Mouse (Mus musculus): ENCODE results near the gene Bach2. TPM values are rescaled to one million over a fixed set of nuclear protein-coding genes. Genes with fewer than 3 reads are reported as not detected.
A peak's percentile ranks its signal among the peaks of the same experiment; 100 is the strongest.

Bach2 gene
- total and polyA plus RNA-seq, 2 experiments from 2014 or later = 2.1 to 2.4 TPM

- TF ChIP-seq EP300 (IDR thresholded peaks at IDR 0.05; ENCODE audit: low read depth) (no peak), CTCF (IDR thresholded peaks at IDR 0.05; ENCODE audit: low read depth) (no peak)
- no peak for ATAC-seq (ENCODE audit: insufficient read depth, low read depth)
Observed at GRCm38 (mm10) chr4:32299221-32299620, 60.6 kb downstream of the Bach2 start.

GRCm38 (mm10) chr4:32299970-32300369, 61.4 kb downstream of the Bach2 start:
- Histone ChIP-seq H3K27ac (ENCODE audit: low read depth) (no peak overlapping the region), H3K36me3 (replicated peaks; ENCODE audit: control insufficient read depth, insufficient read depth, low read length) (no peaks in the 10 kb centered on the region), H3K27me3 (ENCODE audit: control insufficient read depth, insufficient read depth, low read length) (no peaks in the 10 kb centered on the region), H3K9ac (replicated peaks; ENCODE audit: low read depth, low read length) (no peak overlapping the region), H3K4me2 (ENCODE audit: low read depth, low read length) (no peak overlapping the region), H3K4me1 (ENCODE audit: control insufficient read depth, insufficient read depth) (peaks cover 39% of the 10 kb centered on the region), H3K9me3 (replicated peaks; ENCODE audit: control insufficient read depth, low read length) (no peaks in the 10 kb centered on the region), H3K4me3 (ENCODE audit: low read depth, low read length) (no peak overlapping the region)
- TF ChIP-seq EP300 (IDR thresholded peaks at IDR 0.05; ENCODE audit: low read depth) = no peak
- no peak for TF ChIP-seq CTCF (IDR thresholded peaks at IDR 0.05; ENCODE audit: low read depth)
- ATAC-seq (ENCODE audit: insufficient read depth, low read depth) (no peak), DNase-seq (ENCODE audit: low spot score) (no peak)
- 87% methylated on average over 3 of the region's 3 CpGs for WGBS

More at GRCm38 (mm10) chr4:32299221-32299620, 60.6 kb downstream of the Bach2 start:
- 38% methylated on average over 3 of the region's 3 CpGs for WGBS
- no peak overlapping the region for H3K4me3 ChIP-seq (ENCODE audit: low read depth, low read length)
- H3K9me3 ChIP-seq (replicated peaks; ENCODE audit: control insufficient read depth, low read length) = no peaks in the 10 kb centered on the region
- H3K4me1 ChIP-seq (ENCODE audit: control insufficient read depth, insufficient read depth) = peaks cover 35% of the 10 kb centered on the region
- H3K4me2 ChIP-seq (ENCODE audit: low read depth, low read length) = no peak overlapping the region
- no peaks in the 10 kb centered on the region for H3K36me3 ChIP-seq (replicated peaks; ENCODE audit: control insufficient read depth, insufficient read depth, low read length)
- H3K27ac ChIP-seq (ENCODE audit: low read depth) = no peak overlapping the region
- no peak overlapping the region for H3K9ac ChIP-seq (replicated peaks; ENCODE audit: low read depth, low read length)
- no peaks in the 10 kb centered on the region for H3K27me3 ChIP-seq (ENCODE audit: control insufficient read depth, insufficient read depth, low read length)
- DNase-seq (ENCODE audit: low spot score) = no peak

- Histone ChIP-seq H3K4me1 (ENCODE audit: control insufficient read depth, insufficient read depth) (peaks cover 58% of the 10 kb centered on the region), H3K4me2 (ENCODE audit: low read depth, low read length) (peak overlapping the region; percentile 53), H3K36me3 (replicated peaks; ENCODE audit: control insufficient read depth, insufficient read depth, low read length) (no peaks in the 10 kb centered on the region), H3K9me3 (replicated peaks; ENCODE audit: control insufficient read depth, low read length) (no peaks in the 10 kb centered on the region), H3K9ac (replicated peaks; ENCODE audit: low read depth, low read length) (no peak overlapping the region; the same call in 1 of the 2 replicates), H3K4me3 (ENCODE audit: low read depth, low read length) (peak overlapping the region; percentile 21; the same call in 1 of the 2 replicates), H3K27me3 (ENCODE audit: control insufficient read depth, insufficient read depth, low read length) (no peaks in the 10 kb centered on the region), H3K27ac (ENCODE audit: low read depth) (peak overlapping the region; percentile 92)
- no peak for TF ChIP-seq CTCF (IDR thresholded peaks at IDR 0.05; ENCODE audit: low read depth)
- no peak for TF ChIP-seq EP300 (IDR thresholded peaks at IDR 0.05; ENCODE audit: low read depth)
- WGBS = 16% methylated on average over 5 of the region's 5 CpGs
- peak; percentile 55 for DNase-seq (ENCODE audit: low spot score)
- peak; percentile 28; the same call in 1 of the 2 replicates for ATAC-seq (ENCODE audit: insufficient read depth, low read depth)
Observed at GRCm38 (mm10) chr4:32302668-32303067, 64.1 kb downstream of the Bach2 start.

GRCm38 (mm10) chr4:32303076-32303475, 64.5 kb downstream of the Bach2 start:
- ATAC-seq (ENCODE audit: insufficient read depth, low read depth) = peak; percentile 44
- WGBS = 3% methylated on average over 4 of the region's 4 CpGs

GRCm38 (mm10) chr4:32303674-32304073, 65.1 kb downstream of the Bach2 start:
- WGBS = 2% methylated on average over 8 of the region's 8 CpGs
- H3K4me2 ChIP-seq (ENCODE audit: low read depth, low read length) = peak overlapping the region; percentile 53
- H3K27ac ChIP-seq (ENCODE audit: low read depth) = peak overlapping the region; percentile 92
- DNase-seq (ENCODE audit: low spot score) (peak; percentile 99), ATAC-seq (ENCODE audit: insufficient read depth, low read depth) (peak; percentile 85)
- no peaks in the 10 kb centered on the region for H3K9me3 ChIP-seq (replicated peaks; ENCODE audit: control insufficient read depth, low read length)
- peak overlapping the region; percentile 21 for H3K4me3 ChIP-seq (ENCODE audit: low read depth, low read length)
- H3K4me1 ChIP-seq (ENCODE audit: control insufficient read depth, insufficient read depth) = peaks cover 60% of the 10 kb centered on the region
- no peak overlapping the region for H3K9ac ChIP-seq (replicated peaks; ENCODE audit: low read depth, low read length)
- TF ChIP-seq CTCF (IDR thresholded peaks at IDR 0.05; ENCODE audit: low read depth) (no peak), EP300 (IDR thresholded peaks at IDR 0.05; ENCODE audit: low read depth) (no peak; the same call in 1 of the 2 replicates)
- no peaks in the 10 kb centered on the region for H3K27me3 ChIP-seq (ENCODE audit: control insufficient read depth, insufficient read depth, low read length)
- no peaks in the 10 kb centered on the region for H3K36me3 ChIP-seq (replicated peaks; ENCODE audit: control insufficient read depth, insufficient read depth, low read length)

More at GRCm38 (mm10) chr4:32303076-32303475, 64.5 kb downstream of the Bach2 start:
- DNase-seq (ENCODE audit: low spot score) = peak; percentile 69
- Histone ChIP-seq H3K27me3 (ENCODE audit: control insufficient read depth, insufficient read depth, low read length) (no peaks in the 10 kb centered on the region), H3K9me3 (replicated peaks; ENCODE audit: control insufficient read depth, low read length) (no peaks in the 10 kb centered on the region), H3K9ac (replicated peaks; ENCODE audit: low read depth, low read length) (no peak overlapping the region; the same call in 1 of the 2 replicates), H3K4me3 (ENCODE audit: low read depth, low read length) (peak overlapping the region; percentile 21), H3K27ac (ENCODE audit: low read depth) (peak overlapping the region; percentile 92), H3K36me3 (replicated peaks; ENCODE audit: control insufficient read depth, insufficient read depth, low read length) (no peaks in the 10 kb centered on the region), H3K4me2 (ENCODE audit: low read depth, low read length) (peak overlapping the region; percentile 53), H3K4me1 (ENCODE audit: control insufficient read depth, insufficient read depth) (peaks cover 60% of the 10 kb centered on the region)
- TF ChIP-seq CTCF (IDR thresholded peaks at IDR 0.05; ENCODE audit: low read depth) (no peak), EP300 (IDR thresholded peaks at IDR 0.05; ENCODE audit: low read depth) (no peak)

GRCm38 (mm10) chr4:32304221-32304703, 65.7 kb downstream of the Bach2 start:
- Histone ChIP-seq H3K27ac (ENCODE audit: low read depth) (peak overlapping the region; percentile 92), H3K27me3 (ENCODE audit: control insufficient read depth, insufficient read depth, low read length) (no peaks in the 10 kb centered on the region), H3K9ac (replicated peaks; ENCODE audit: low read depth, low read length) (no peak overlapping the region), H3K36me3 (replicated peaks; ENCODE audit: control insufficient read depth, insufficient read depth, low read length) (no peaks in the 10 kb centered on the region), H3K4me1 (ENCODE audit: control insufficient read depth, insufficient read depth) (peaks cover 60% of the 10 kb centered on the region), H3K9me3 (replicated peaks; ENCODE audit: control insufficient read depth, low read length) (no peaks in the 10 kb centered on the region), H3K4me3 (ENCODE audit: low read depth, low read length) (no peak overlapping the region), H3K4me2 (ENCODE audit: low read depth, low read length) (peak overlapping the region; percentile 35)
- no peak for ATAC-seq (ENCODE audit: insufficient read depth, low read depth)
- no peak for DNase-seq (ENCODE audit: low spot score)
- 22% methylated on average over 6 of the region's 6 CpGs for WGBS
- TF ChIP-seq EP300 (IDR thresholded peaks at IDR 0.05; ENCODE audit: low read depth) (no peak), CTCF (IDR thresholded peaks at IDR 0.05; ENCODE audit: low read depth) (no peak)

All from heart, postnatal 0 days (tissue).